Mouse (Mus musculus): ENCODE results near the gene 1700109H08Rik. TPM values are rescaled to one million over a fixed set of nuclear protein-coding genes. Genes with fewer than 3 reads are reported as not detected.
A peak's percentile ranks its signal among the peaks of the same experiment; 100 is the strongest.

The 1700109H08Rik gene
- polyA plus RNA-seq, 1 experiment from 2014 or later = 2.8 TPM

DNA sequence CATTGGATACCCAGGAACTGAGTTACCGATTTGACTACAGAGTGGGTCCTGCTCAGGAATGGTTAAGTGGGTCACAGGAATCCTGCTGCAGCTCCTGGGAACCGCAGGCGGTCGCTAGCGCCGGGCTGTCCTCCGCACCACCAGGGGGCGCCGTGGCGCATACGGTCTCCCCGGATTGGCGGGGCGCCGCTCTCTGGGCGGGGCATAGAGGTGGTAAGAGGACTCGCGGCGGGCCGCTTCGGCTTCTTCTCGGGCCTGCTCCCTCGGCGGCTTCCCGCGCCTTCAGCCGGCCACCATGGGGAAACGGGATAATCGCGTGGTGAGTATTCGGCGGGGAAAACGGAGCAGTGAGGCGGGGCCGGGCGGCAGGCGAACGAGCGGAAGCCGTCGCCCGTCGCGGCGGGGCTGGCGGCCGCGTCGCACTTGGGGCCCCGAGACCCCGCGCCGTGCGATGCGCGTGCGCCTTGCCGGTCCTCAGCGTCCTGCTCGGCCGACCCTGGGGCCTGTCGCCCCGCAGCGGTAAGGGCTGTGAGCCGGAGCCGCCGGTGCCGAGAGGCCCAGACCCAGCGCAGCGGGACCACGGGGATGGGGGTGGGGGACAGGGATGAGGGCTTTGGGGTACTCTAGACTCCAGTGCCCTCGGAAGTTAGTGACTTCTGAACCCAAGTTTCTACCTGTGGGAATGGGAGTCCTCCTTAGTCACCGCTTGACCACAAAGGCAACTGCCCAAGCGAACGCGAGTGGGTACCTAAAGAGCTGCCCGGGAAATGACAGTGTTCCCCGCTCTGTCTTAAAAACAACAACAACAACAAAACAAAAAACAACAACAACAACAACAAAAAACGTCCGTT, 27.5 kb upstream of the 1700109H08Rik start, which contains the start of gene Fam133b:
Gene Fam133b (plus strand): TSS at position 205 of the 851 bp plus-strand sequence.
- Histone ChIP-seq H3K36me3 (ENCODE audit: insufficient read depth, low read length) (0 out of 2 replicates have a peak, but pooled peaks cover 4% of the 10 kb centered on the region), H3K27ac (ENCODE audit: low read length) (peak within 1 kb of the TSS; percentile 91), H3K4me1 (ENCODE audit: insufficient read depth, low read length) (peaks cover 15% of the 10 kb centered on the region), H3K9me3 (ENCODE audit: low read length) (no peaks in the 10 kb centered on the region), H3K4me2 (replicated peaks; ENCODE audit: low read depth, low read length) (peak within 1 kb of the TSS; percentile 70), H3K27me3 (ENCODE audit: insufficient read depth, low read length) (no peaks in the 10 kb centered on the region), H3K4me3 (ENCODE audit: low read length) (peak within 1 kb of the TSS; percentile 96), H3K9ac (replicated peaks; ENCODE audit: low read length) (peak within 1 kb of the TSS; percentile 96)
- ATAC-seq (ENCODE audit: low FRiP score, low TSS enrichment) = peak; percentile 96
- under 1% methylated on average over 79 of the region's 80 CpGs for WGBS

DNA sequence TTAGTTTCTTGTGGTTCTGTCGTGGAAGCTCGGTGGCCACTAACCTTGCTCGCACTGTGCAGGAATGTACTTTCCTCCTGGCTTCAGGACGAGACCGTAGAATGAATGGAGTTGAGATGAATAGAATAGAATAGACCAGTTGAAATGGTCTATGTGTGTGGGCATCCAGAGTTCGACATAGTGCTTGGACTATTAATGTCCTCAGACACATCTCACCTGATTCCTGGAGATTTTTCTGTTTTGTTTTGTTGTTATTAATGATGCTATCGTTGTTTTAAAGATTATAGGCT, 26.9 kb upstream of the 1700109H08Rik start:
- Histone ChIP-seq H3K27me3 (ENCODE audit: insufficient read depth, low read length) (no peaks in the 10 kb centered on the region), H3K9me3 (ENCODE audit: low read length) (no peaks in the 10 kb centered on the region), H3K4me2 (replicated peaks; ENCODE audit: low read depth, low read length) (peak overlapping the region; percentile 70), H3K4me3 (ENCODE audit: low read length) (peak overlapping the region; percentile 96), H3K36me3 (ENCODE audit: insufficient read depth, low read length) (0 out of 2 replicates have a peak, but pooled peaks cover 4% of the 10 kb centered on the region), H3K27ac (ENCODE audit: low read length) (no peak overlapping the region), H3K4me1 (ENCODE audit: insufficient read depth, low read length) (peaks cover 15% of the 10 kb centered on the region), H3K9ac (replicated peaks; ENCODE audit: low read length) (peak overlapping the region; percentile 96)
- ATAC-seq (ENCODE audit: low FRiP score, low TSS enrichment) = 0 out of 2 replicates have a peak, but pooled peaks have one; percentile 35
- WGBS = 9% methylated on average over 7 of the region's 7 CpGs

DNA sequence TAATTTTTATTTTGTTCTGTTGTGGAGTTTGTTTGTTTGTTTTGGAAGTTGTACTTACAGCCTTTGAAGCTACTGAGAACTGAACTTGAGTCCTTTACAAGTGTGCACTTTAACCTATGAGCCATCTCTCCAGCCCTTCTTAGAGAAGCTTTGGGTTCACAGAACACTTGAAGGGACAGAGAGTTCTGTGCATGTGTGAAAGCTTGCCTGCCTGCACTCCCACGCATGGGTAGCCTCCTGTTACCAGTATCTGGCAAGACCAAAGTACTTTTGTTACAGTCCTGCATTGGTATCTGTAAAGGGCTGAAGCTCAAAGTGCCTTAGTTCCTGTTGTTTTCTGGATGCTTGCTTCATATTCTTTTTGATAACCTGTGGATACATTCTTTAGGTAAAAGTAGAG, 25.1 kb upstream of the 1700109H08Rik start:
- Histone ChIP-seq H3K36me3 (ENCODE audit: insufficient read depth, low read length) (0 out of 2 replicates have a peak, but pooled peaks cover 4% of the 10 kb centered on the region), H3K9ac (replicated peaks; ENCODE audit: low read length) (no peak overlapping the region), H3K4me3 (ENCODE audit: low read length) (no peak overlapping the region), H3K27ac (ENCODE audit: low read length) (no peak overlapping the region), H3K27me3 (ENCODE audit: insufficient read depth, low read length) (no peaks in the 10 kb centered on the region), H3K4me1 (ENCODE audit: insufficient read depth, low read length) (peaks cover 15% of the 10 kb centered on the region), H3K9me3 (ENCODE audit: low read length) (no peaks in the 10 kb centered on the region), H3K4me2 (replicated peaks; ENCODE audit: low read depth, low read length) (no peak overlapping the region)
- WGBS = 59% methylated on average over 1 of the region's 1 CpGs
- ATAC-seq (ENCODE audit: low FRiP score, low TSS enrichment) = no peak

DNA sequence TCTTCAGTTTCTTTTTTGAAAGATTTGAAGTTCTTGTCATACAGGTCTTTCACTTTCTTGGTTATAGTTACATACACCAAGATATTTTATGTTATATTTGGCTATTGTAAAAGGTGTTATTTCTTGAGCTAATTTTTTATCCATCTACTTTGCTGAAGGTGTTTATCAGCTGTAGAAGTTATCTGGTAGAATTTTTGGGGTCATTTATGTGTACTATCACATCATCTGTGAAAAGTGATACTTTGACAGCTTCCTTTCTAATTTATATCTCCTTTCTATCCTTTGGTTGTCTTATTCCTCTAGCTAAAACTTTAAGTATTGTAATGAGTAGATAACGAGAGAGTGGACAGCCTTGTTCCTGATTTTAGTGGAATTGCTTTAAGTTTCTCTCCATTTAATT, 19.9 kb upstream of the 1700109H08Rik start:
- Histone ChIP-seq H3K4me2 (replicated peaks; ENCODE audit: low read depth, low read length) (no peak overlapping the region), H3K9ac (replicated peaks; ENCODE audit: low read length) (no peak overlapping the region), H3K27ac (ENCODE audit: low read length) (no peak overlapping the region), H3K27me3 (ENCODE audit: insufficient read depth, low read length) (no peaks in the 10 kb centered on the region), H3K36me3 (ENCODE audit: insufficient read depth, low read length) (peaks cover 24% of the 10 kb centered on the region), H3K9me3 (ENCODE audit: low read length) (no peaks in the 10 kb centered on the region), H3K4me3 (ENCODE audit: low read length) (no peak overlapping the region), H3K4me1 (ENCODE audit: insufficient read depth, low read length) (no peaks in the 10 kb centered on the region; the same call in 1 of the 2 replicates)
- no peak for ATAC-seq (ENCODE audit: low FRiP score, low TSS enrichment)
- WGBS = 84% methylated on average over 1 of the region's 1 CpGs

DNA sequence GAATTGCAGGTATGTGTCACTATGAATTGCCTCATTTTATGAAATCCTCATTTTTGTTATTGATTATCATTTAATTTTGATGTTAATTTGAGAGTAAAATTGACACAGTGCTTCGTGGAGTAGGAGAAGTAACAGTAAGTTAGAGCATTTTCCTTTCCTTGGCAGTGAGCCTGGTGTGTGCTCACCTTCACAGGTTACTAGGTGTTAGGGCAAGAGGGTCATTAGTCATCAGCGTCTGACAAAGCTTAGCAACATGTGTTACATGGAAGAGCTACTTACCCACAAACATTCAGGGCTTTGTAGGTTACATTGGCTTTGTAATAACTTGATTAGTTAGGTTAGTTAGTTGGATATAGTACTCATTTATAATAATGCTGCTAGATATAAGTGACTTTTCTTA, 17.2 kb upstream of the 1700109H08Rik start:
- Histone ChIP-seq H3K27me3 (ENCODE audit: insufficient read depth, low read length) (no peaks in the 10 kb centered on the region), H3K9me3 (ENCODE audit: low read length) (no peaks in the 10 kb centered on the region), H3K36me3 (ENCODE audit: insufficient read depth, low read length) (peaks cover 35% of the 10 kb centered on the region), H3K4me3 (ENCODE audit: low read length) (no peak overlapping the region), H3K4me1 (ENCODE audit: insufficient read depth, low read length) (no peaks in the 10 kb centered on the region), H3K27ac (ENCODE audit: low read length) (no peak overlapping the region), H3K9ac (replicated peaks; ENCODE audit: low read length) (no peak overlapping the region), H3K4me2 (replicated peaks; ENCODE audit: low read depth, low read length) (no peak overlapping the region)
- 86% methylated on average over 2 of the region's 2 CpGs for WGBS
- no peak for ATAC-seq (ENCODE audit: low FRiP score, low TSS enrichment)

DNA sequence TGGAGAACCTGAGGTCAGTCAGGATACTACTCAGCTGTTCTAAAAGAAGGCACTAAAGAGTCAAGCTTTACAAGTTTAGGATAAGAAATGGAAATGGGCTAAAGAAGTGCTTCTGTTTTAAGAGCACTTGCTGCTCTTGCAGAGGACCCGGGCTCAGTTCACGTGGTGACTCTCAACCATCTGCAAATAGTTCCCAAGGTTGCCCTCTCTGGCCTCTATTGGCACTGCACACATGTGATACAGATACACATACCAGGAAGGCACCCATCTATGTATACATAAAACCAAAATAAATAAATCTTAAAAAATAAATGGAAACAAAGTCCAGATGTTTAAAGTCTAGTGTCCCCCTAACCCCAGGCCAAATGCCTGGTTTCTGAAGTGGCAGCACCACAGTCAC, 3.5 kb downstream of the 1700109H08Rik start:
- no peak overlapping the region for H3K27ac ChIP-seq (ENCODE audit: low read length)
- no peak overlapping the region for H3K4me3 ChIP-seq (ENCODE audit: low read length)
- ATAC-seq (ENCODE audit: low FRiP score, low TSS enrichment) = no peak
- no peak overlapping the region for H3K4me2 ChIP-seq (replicated peaks; ENCODE audit: low read depth, low read length)
- H3K9me3 ChIP-seq (ENCODE audit: low read length) = peaks cover 4% of the 10 kb centered on the region; the same call in 1 of the 2 replicates
- WGBS = 98% methylated on average over 2 of the region's 2 CpGs
- H3K9ac ChIP-seq (replicated peaks; ENCODE audit: low read length) = no peak overlapping the region
- peaks cover 86% of the 10 kb centered on the region for H3K36me3 ChIP-seq (ENCODE audit: insufficient read depth, low read length)
- no peaks in the 10 kb centered on the region for H3K27me3 ChIP-seq (ENCODE audit: insufficient read depth, low read length)
- no peaks in the 10 kb centered on the region for H3K4me1 ChIP-seq (ENCODE audit: insufficient read depth, low read length)

DNA sequence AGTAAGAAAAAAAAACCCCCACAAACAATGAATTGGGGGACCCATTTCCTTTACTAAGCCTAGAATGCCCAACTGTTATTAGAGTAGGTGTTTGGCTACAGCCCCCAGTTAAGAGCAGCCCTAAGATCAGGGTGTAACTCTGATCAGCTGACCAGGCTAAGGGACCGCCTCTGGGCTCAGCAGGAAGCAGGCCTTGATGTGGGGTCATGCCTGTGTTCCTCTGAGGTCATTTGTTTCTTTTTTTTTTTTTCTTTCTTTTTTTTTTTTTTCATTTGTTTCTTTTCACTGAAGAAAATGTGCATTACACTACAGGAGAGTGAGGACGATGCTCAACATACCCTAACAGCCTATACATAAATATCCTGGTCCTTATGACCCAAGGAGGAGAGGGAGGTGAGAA, 6.6 kb downstream of the 1700109H08Rik start:
- H3K27ac ChIP-seq (ENCODE audit: low read length) = no peak overlapping the region
- no peaks in the 10 kb centered on the region for H3K4me1 ChIP-seq (ENCODE audit: insufficient read depth, low read length)
- WGBS = 88% methylated on average over 2 of the region's 2 CpGs
- H3K9me3 ChIP-seq (ENCODE audit: low read length) = peaks cover 4% of the 10 kb centered on the region; the same call in 1 of the 2 replicates
- H3K36me3 ChIP-seq (ENCODE audit: insufficient read depth, low read length) = peaks cover 77% of the 10 kb centered on the region
- no peak overlapping the region for H3K9ac ChIP-seq (replicated peaks; ENCODE audit: low read length)
- no peaks in the 10 kb centered on the region for H3K27me3 ChIP-seq (ENCODE audit: insufficient read depth, low read length)
- no peak for ATAC-seq (ENCODE audit: low FRiP score, low TSS enrichment)
- no peak overlapping the region for H3K4me3 ChIP-seq (ENCODE audit: low read length)
- no peak overlapping the region for H3K4me2 ChIP-seq (replicated peaks; ENCODE audit: low read depth, low read length)

DNA sequence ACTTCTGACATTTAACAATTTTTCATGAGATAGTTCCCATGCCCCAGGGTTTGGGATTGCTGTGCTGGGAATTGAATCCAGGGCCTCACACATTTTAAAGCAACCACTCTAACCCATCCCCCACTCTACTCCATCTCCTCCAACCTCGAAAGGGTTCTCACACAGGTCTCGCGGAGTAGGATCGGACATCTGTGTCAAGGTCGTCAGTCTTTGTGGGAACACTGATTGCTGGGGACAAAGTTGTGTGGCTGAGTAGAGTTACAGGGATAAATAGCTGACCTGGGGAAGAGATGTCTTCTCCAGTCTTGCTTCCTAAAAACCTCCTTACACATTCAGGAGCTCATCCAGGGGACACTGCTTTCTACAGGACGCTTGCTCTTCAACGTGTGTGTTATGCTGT, 7.7 kb downstream of the 1700109H08Rik start:
- Histone ChIP-seq H3K9me3 (ENCODE audit: low read length) (peaks cover 4% of the 10 kb centered on the region; the same call in 1 of the 2 replicates), H3K9ac (replicated peaks; ENCODE audit: low read length) (no peak overlapping the region), H3K27ac (ENCODE audit: low read length) (no peak overlapping the region), H3K4me3 (ENCODE audit: low read length) (no peak overlapping the region), H3K4me1 (ENCODE audit: insufficient read depth, low read length) (no peaks in the 10 kb centered on the region), H3K4me2 (replicated peaks; ENCODE audit: low read depth, low read length) (no peak overlapping the region), H3K36me3 (ENCODE audit: insufficient read depth, low read length) (peaks cover 76% of the 10 kb centered on the region), H3K27me3 (ENCODE audit: insufficient read depth, low read length) (no peaks in the 10 kb centered on the region)
- ATAC-seq (ENCODE audit: low FRiP score, low TSS enrichment) = no peak
- 94% methylated on average over 7 of the region's 7 CpGs for WGBS

DNA sequence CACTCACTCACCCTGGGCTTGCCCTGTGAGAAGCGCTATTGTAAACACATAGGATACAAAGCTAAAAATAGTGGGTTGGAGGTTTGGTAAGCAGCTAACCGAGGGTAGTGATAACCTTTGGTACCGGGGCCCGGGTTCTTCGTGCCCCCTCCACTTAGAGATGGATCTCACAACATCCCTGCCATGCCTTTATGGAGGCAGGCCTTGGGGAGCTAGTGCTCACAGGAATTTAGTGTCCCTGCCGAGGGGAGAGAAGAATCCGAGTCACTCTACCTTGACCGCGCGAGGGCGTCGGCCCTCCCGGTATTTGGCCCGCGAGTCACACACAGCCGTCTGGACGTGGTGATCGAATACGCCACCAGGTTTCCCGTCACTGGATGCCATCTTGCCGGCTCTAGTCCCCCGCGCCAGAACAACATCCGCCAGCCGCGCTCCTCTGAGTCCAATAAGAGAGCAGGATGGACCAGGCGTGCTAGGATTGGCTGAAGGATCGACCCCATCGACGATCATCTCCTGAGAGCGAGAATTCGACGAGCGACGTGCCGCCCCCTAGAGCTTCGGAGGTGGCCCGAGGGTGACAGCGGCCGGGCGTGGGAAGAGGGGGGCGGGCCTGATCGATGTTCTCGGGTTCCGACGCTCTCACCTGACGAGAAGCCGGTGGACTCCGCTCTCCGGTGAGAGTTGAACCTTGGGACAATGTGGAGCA, 24.5 kb downstream of the 1700109H08Rik start, which contains the start of gene Pex1:
Gene Pex1 (plus strand): TSS at position 374 of the 706 bp plus-strand sequence.
- Histone ChIP-seq H3K27ac (ENCODE audit: low read length) (peak within 1 kb of the TSS; percentile 78), H3K9me3 (ENCODE audit: low read length) (no peaks in the 10 kb centered on the region), H3K4me1 (ENCODE audit: insufficient read depth, low read length) (peaks cover 15% of the 10 kb centered on the region), H3K9ac (replicated peaks; ENCODE audit: low read length) (peak within 1 kb of the TSS; percentile 76), H3K4me3 (ENCODE audit: low read length) (peak within 1 kb of the TSS; percentile 87), H3K36me3 (ENCODE audit: insufficient read depth, low read length) (peaks cover 12% of the 10 kb centered on the region; the same call in 1 of the 2 replicates), H3K4me2 (replicated peaks; ENCODE audit: low read depth, low read length) (peak within 1 kb of the TSS; percentile 76), H3K27me3 (ENCODE audit: insufficient read depth, low read length) (no peaks in the 10 kb centered on the region)
- peak; percentile 98 for ATAC-seq (ENCODE audit: low FRiP score, low TSS enrichment)
- WGBS = under 1% methylated on average over 50 of the region's 50 CpGs

Data from kidney, embryonic 16.5 days (tissue).